Mouse (Mus musculus): ENCODE results near the gene Mep1a.
"Not testable (repeated sequence)": the region's sequence is repeated elsewhere in the genome, so short reads cannot be mapped to it uniquely, and the experiment has no call there.

Gene Mep1a

GRCm38 (mm10) chr17:43502592-43502991, at the start of gene Mep1a:
Gene Mep1a, minus strand, starts transcription at chr17:43502812.
- no peak for DNase-seq (ENCODE audit: extremely low read depth, low read depth)

- DNase-seq (ENCODE audit: extremely low read depth, low read depth), result no peak
Measured at GRCm38 (mm10) chr17:43551122-43551630, 48.6 kb upstream of the Mep1a start.

- DNase-seq (ENCODE audit: extremely low read depth, low read depth), result no peak
Measured at GRCm38 (mm10) chr17:43544040-43544439, 41.4 kb upstream of the Mep1a start.

- DNase-seq (ENCODE audit: extremely low read depth, low read depth), result no peak
Measured at GRCm38 (mm10) chr17:43543539-43543938, 40.9 kb upstream of the Mep1a start, which contains the start of gene Ankrd66. Gene Ankrd66, minus strand, starts transcription at chr17:43543639.

GRCm38 (mm10) chr17:43538767-43539166, 36.2 kb upstream of the Mep1a start:
- no peak for DNase-seq (ENCODE audit: extremely low read depth, low read depth)

GRCm38 (mm10) chr17:43536841-43537240, 34.2 kb upstream of the Mep1a start:
- DNase-seq (ENCODE audit: extremely low read depth, low read depth), result not testable (repeated sequence)

- DNase-seq (ENCODE audit: extremely low read depth, low read depth), result no peak
Measured at GRCm38 (mm10) chr17:43534362-43535222, 32.0 kb upstream of the Mep1a start.

- DNase-seq (ENCODE audit: extremely low read depth, low read depth), result no peak
Measured at GRCm38 (mm10) chr17:43531192-43531591, 28.6 kb upstream of the Mep1a start.

- DNase-seq (ENCODE audit: extremely low read depth, low read depth), result no peak
Measured at GRCm38 (mm10) chr17:43530507-43530906, 27.9 kb upstream of the Mep1a start.

GRCm38 (mm10) chr17:43520166-43520565, 17.6 kb upstream of the Mep1a start:
- DNase-seq (ENCODE audit: extremely low read depth, low read depth), result no peak

- DNase-seq (ENCODE audit: extremely low read depth, low read depth), result no peak
Measured at GRCm38 (mm10) chr17:43518644-43519409, 16.2 kb upstream of the Mep1a start.

- DNase-seq (ENCODE audit: extremely low read depth, low read depth), result no peak
Measured at GRCm38 (mm10) chr17:43510782-43511181, 8.2 kb upstream of the Mep1a start.

- DNase-seq (ENCODE audit: extremely low read depth, low read depth), result no peak
Measured at GRCm38 (mm10) chr17:43504594-43504934, 2.0 kb upstream of the Mep1a start.

- no peak for DNase-seq (ENCODE audit: extremely low read depth, low read depth)
Measured at GRCm38 (mm10) chr17:43503861-43504593, 1.4 kb upstream of the Mep1a start.

GRCm38 (mm10) chr17:43501631-43502030, 981 bp downstream of the Mep1a start:
- no peak for DNase-seq (ENCODE audit: extremely low read depth, low read depth)

- DNase-seq (ENCODE audit: extremely low read depth, low read depth), result no peak
Measured at GRCm38 (mm10) chr17:43501223-43501622, 1.4 kb downstream of the Mep1a start.

GRCm38 (mm10) chr17:43500513-43500912, 2.1 kb downstream of the Mep1a start:
- no peak for DNase-seq (ENCODE audit: extremely low read depth, low read depth)

GRCm38 (mm10) chr17:43497521-43497920, 5.1 kb downstream of the Mep1a start:
- DNase-seq (ENCODE audit: extremely low read depth, low read depth), result no peak

- no peak for DNase-seq (ENCODE audit: extremely low read depth, low read depth)
Measured at GRCm38 (mm10) chr17:43495502-43495901, 7.1 kb downstream of the Mep1a start.

GRCm38 (mm10) chr17:43490371-43490770, 12.2 kb downstream of the Mep1a start:
- DNase-seq (ENCODE audit: extremely low read depth, low read depth), result not testable (repeated sequence)

- DNase-seq (ENCODE audit: extremely low read depth, low read depth), result no peak
Measured at GRCm38 (mm10) chr17:43488439-43489151, 14.0 kb downstream of the Mep1a start.
